Mouse (Mus musculus): ENCODE measurements around the gene Rbmx. TPM values are rescaled to one million over a fixed set of nuclear protein-coding genes. Genes with fewer than 3 reads are reported as not detected.

The Rbmx gene
- 36.6 TPM for polyA plus RNA-seq (2014; fragmentation: Illumina TruSeq; extraction: RNeasy Lipid Tissue Mini Kit (QIAGEN cat#74804); ENCODE audit: low read depth, low replicate concordance)

DNA sequence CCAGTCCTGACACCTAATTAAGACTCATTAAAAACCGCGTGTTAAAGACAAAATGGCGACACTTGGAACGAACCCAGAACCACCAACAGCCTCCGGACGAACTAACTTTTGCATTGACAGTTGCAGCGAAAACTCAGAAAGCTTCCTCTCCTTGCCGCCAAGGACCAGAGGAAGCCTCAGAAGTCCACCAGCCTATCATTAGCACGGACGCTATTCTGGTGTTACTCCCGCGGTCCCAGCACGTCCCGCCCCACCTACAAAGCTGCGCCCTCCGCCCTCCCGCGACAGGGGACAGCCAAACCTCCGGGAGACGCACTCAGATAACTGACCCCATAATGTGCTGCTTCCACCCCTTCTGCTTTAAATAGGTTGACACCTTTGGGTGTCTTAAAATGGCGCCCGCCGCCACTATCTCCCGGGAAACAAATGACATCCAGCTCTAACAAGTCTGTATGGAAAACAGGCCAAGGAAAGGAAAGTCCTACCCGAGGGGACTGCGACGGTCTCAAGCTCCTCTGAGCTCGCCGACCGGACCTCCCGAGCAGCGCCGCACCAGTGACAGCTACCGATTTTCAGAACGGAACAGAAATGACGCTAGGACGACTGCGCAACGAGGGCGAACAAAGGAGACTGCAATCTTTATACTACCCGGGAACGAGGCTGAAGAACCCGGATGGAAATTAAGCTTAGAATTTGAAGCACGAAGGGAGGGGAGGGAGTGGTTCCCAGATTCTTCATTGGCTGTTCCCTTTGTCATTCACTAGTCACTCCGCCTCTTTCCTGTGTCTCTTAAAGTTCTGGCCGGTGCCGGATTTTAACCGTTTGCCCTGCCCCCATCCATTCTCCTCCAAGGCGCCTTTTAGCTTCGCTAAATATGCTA is at the start of gene Rbmx:
Rbmx (minus strand) TSS at position 670 of the 880 bp plus-strand sequence.

DNA sequence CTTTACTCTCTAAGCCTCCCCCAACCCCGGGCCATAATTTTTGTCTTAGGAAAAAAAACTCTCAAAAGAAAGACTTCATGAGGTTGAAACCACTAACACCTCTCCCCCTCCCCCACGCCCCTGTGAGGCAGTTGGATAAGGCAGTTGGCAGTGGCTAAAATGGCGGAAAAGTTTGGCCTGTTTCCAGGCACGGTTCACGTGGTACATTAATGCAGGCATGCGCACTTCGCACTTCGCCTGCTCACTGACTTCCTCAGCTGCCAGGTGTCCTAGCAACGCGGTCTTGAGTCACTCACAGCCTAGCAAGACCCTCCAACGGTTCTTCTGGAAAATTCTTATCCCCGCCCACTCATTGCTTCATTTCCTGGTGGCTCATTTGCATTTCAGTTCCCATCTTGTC is 15.9 kb upstream of the Rbmx start, which contains the start of gene Gm364:
Gm364 (plus strand) TSS at position 386 of the 400 bp plus-strand sequence.

DNA sequence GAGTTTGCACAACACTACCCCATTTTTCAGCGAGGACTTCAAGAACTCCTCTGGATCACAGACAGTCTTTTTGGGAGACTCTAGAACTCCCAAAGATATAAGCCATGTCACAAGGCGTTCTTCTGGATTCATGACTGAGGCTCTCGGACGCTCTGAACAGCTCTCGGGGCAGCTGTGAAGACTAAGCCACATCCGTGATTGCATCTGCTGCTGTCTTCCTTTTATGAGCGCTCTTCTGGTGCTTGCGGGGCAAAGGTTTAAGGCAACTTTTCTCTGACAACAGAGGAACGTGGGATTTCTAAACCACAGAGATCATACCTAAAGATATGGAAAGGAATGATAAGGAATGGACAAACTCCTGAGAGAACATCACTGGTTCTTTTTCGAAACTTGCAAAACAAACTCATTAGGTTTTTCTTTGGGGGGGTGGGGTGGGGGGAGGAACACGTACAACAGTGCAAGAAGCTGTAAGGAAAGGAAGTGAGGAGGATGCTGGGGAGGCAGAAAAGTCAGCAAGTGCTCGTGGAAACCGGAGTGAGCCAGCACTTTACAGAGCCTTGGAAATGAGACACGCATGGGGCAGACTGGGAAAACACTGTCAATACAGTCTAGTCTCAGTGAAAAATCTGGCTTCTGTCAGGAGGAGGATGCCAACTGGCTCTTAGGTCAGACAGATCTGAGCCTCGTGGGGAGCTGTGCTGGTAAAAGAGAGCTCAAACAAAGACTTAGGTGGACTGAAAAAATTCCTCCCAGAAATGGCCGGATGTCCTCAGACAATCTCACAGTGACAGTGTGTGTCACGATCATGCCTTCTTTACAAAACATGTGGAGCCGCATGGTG is 54.2 kb downstream of the Rbmx start, which contains the start of gene Arhgef6:
Arhgef6 (minus strand) TSS at position 359 of the 841 bp plus-strand sequence.

Other genes with a start within 250 kb of the Rbmx start
- not detected for gene Cd40lg, start 180.9 kb downstream of the Rbmx start, polyA plus RNA-seq (2014; fragmentation: Illumina TruSeq; extraction: RNeasy Lipid Tissue Mini Kit (QIAGEN cat#74804); ENCODE audit: low read depth, low replicate concordance)
- 101 TPM for gene Arhgef6, start 54.3 kb downstream of the Rbmx start, polyA plus RNA-seq (2014; fragmentation: Illumina TruSeq; extraction: RNeasy Lipid Tissue Mini Kit (QIAGEN cat#74804); ENCODE audit: low read depth, low replicate concordance)
- gene Gm364, start 16.1 kb upstream of the Rbmx start, polyA plus RNA-seq (2014; fragmentation: Illumina TruSeq; extraction: RNeasy Lipid Tissue Mini Kit (QIAGEN cat#74804); ENCODE audit: low read depth, low replicate concordance): not detected
- gene Gpr101, start 110.7 kb upstream of the Rbmx start, polyA plus RNA-seq (2014; fragmentation: Illumina TruSeq; extraction: RNeasy Lipid Tissue Mini Kit (QIAGEN cat#74804); ENCODE audit: low read depth, low replicate concordance): not detected

Data from adrenal gland, adult 10 weeks (tissue).